Mouse (Mus musculus): ENCODE measurements around the gene Ctu1. TPM values are rescaled to one million over a fixed set of nuclear protein-coding genes. Genes with fewer than 3 reads are reported as not detected.

Gene Ctu1
- polyA plus RNA-seq, 1 experiment from 2014 or later, result 18.9 TPM

GRCm38 (mm10) chr7:43712267-43712666 lies 40.5 kb downstream of the Ctu1 start, which contains the start of gene Klk13:
Gene Klk13 (plus strand): TSS chr7:43712567.
- Histone ChIP-seq H3K9ac (ENCODE audit: low read length) (no peak within 1 kb of the TSS), H3K9me3 (replicated peaks; ENCODE audit: control insufficient read depth, low read length) (no peaks in the 10 kb centered on the region), H3K27me3 (replicated peaks; ENCODE audit: control insufficient read depth, insufficient read depth, low read length) (no peaks in the 10 kb centered on the region), H3K4me1 (ENCODE audit: control insufficient read depth, insufficient read depth, low read length) (no peaks in the 10 kb centered on the region), H3K27ac (ENCODE audit: low read depth, low read length) (no peak within 1 kb of the TSS), H3K4me3 (ENCODE audit: low read depth, low read length) (no peak within 1 kb of the TSS), H3K36me3 (ENCODE audit: control insufficient read depth, insufficient read depth, low read length) (no peaks in the 10 kb centered on the region), H3K4me2 (ENCODE audit: low read length) (no peak within 1 kb of the TSS)
- 60% methylated on average over 4 of the region's 4 CpGs for WGBS
- no peak for ATAC-seq
- no peak for DNase-seq (ENCODE audit: low spot score)

- H3K9me3 ChIP-seq (replicated peaks; ENCODE audit: control insufficient read depth, low read length), result no peaks in the 10 kb centered on the region
- DNase-seq (ENCODE audit: low spot score) (no peak), ATAC-seq (no peak)
- no peak overlapping the region for H3K4me3 ChIP-seq (ENCODE audit: low read depth, low read length)
- H3K4me1 ChIP-seq (ENCODE audit: control insufficient read depth, insufficient read depth, low read length), result no peaks in the 10 kb centered on the region
- no peaks in the 10 kb centered on the region for H3K36me3 ChIP-seq (ENCODE audit: control insufficient read depth, insufficient read depth, low read length)
- no peak overlapping the region for H3K9ac ChIP-seq (ENCODE audit: low read length)
- 7% methylated on average over 9 of the region's 9 CpGs for WGBS
- H3K27me3 ChIP-seq (replicated peaks; ENCODE audit: control insufficient read depth, insufficient read depth, low read length), result no peaks in the 10 kb centered on the region
- no peak overlapping the region for H3K27ac ChIP-seq (ENCODE audit: low read depth, low read length)
- no peak overlapping the region for H3K4me2 ChIP-seq (ENCODE audit: low read length)
Measured at GRCm38 (mm10) chr7:43712917-43713316, 41.1 kb downstream of the Ctu1 start.

- no peaks in the 10 kb centered on the region for H3K9me3 ChIP-seq (replicated peaks; ENCODE audit: control insufficient read depth, low read length)
Measured at GRCm38 (mm10) chr7:43713741-43714351, 42.0 kb downstream of the Ctu1 start.

More at GRCm38 (mm10) chr7:43713741-43714351, 42.0 kb downstream of the Ctu1 start:
- WGBS, result 8% methylated on average over 17 of the region's 19 CpGs
- no peaks in the 10 kb centered on the region for H3K27me3 ChIP-seq (replicated peaks; ENCODE audit: control insufficient read depth, insufficient read depth, low read length)
- H3K9ac ChIP-seq (ENCODE audit: low read length), result no peak overlapping the region
- H3K4me1 ChIP-seq (ENCODE audit: control insufficient read depth, insufficient read depth, low read length), result no peaks in the 10 kb centered on the region
- H3K36me3 ChIP-seq (ENCODE audit: control insufficient read depth, insufficient read depth, low read length), result no peaks in the 10 kb centered on the region
- no peak for DNase-seq (ENCODE audit: low spot score)
- H3K4me3 ChIP-seq (ENCODE audit: low read depth, low read length), result no peak overlapping the region
- no peak for ATAC-seq
- H3K27ac ChIP-seq (ENCODE audit: low read depth, low read length), result no peak overlapping the region
- no peak overlapping the region for H3K4me2 ChIP-seq (ENCODE audit: low read length)

Other genes with a start within 250 kb of the Ctu1 start
- gene Lim2, start 244.3 kb upstream of the Ctu1 start, polyA plus RNA-seq (2014; fragmentation: Nextera tagmentation; extraction: Ambion mirVana), result not detected in 2 replicates
- gene Nkg7, start 234.9 kb upstream of the Ctu1 start, polyA plus RNA-seq (2014; fragmentation: Nextera tagmentation; extraction: Ambion mirVana), result not detected in 2 replicates
- gene Cldnd2, start 231.2 kb upstream of the Ctu1 start, polyA plus RNA-seq (2014; fragmentation: Nextera tagmentation; extraction: Ambion mirVana), result not detected in 2 replicates
- 156 and 182 TPM in 2 replicates for gene Etfb, start 227.9 kb upstream of the Ctu1 start, polyA plus RNA-seq (2014; fragmentation: Nextera tagmentation; extraction: Ambion mirVana)
- gene Gm45233, start 227.9 kb upstream of the Ctu1 start, polyA plus RNA-seq (2014; fragmentation: Nextera tagmentation; extraction: Ambion mirVana), result not detected in 2 replicates
- 3.2 and 6.5 TPM in 2 replicates for gene Vsig10l, start 208.9 kb upstream of the Ctu1 start, polyA plus RNA-seq (2014; fragmentation: Nextera tagmentation; extraction: Ambion mirVana)
- 4.6 and 5.1 TPM in 2 replicates for gene Iglon5, start 181.9 kb upstream of the Ctu1 start, polyA plus RNA-seq (2014; fragmentation: Nextera tagmentation; extraction: Ambion mirVana)
- not detected in 2 replicates for gene 4931406B18Rik, start 166.1 kb upstream of the Ctu1 start, polyA plus RNA-seq (2014; fragmentation: Nextera tagmentation; extraction: Ambion mirVana)
- 0.61 and 1.2 TPM in 2 replicates for gene Cd33, start 127.6 kb upstream of the Ctu1 start, polyA plus RNA-seq (2014; fragmentation: Nextera tagmentation; extraction: Ambion mirVana)
- 7.6 and 9.0 TPM in 2 replicates for gene Zfp658, start 109.8 kb upstream of the Ctu1 start, polyA plus RNA-seq (2014; fragmentation: Nextera tagmentation; extraction: Ambion mirVana)
- gene Zfp719, start 92.4 kb upstream of the Ctu1 start, polyA plus RNA-seq (2014; fragmentation: Nextera tagmentation; extraction: Ambion mirVana), result 18.8 and 21.5 TPM in 2 replicates
- 0.47 and 0.53 TPM in 2 replicates for gene Zfp819, start 64.8 kb upstream of the Ctu1 start, polyA plus RNA-seq (2014; fragmentation: Nextera tagmentation; extraction: Ambion mirVana)
- gene Ceacam18, start 37.3 kb upstream of the Ctu1 start, polyA plus RNA-seq (2014; fragmentation: Nextera tagmentation; extraction: Ambion mirVana), result not detected in 2 replicates
- 0.19 and 0.42 TPM in 2 replicates for gene Siglece, start 11.9 kb upstream of the Ctu1 start, polyA plus RNA-seq (2014; fragmentation: Nextera tagmentation; extraction: Ambion mirVana)
- not detected in 2 replicates for gene Klk14, start 18.4 kb downstream of the Ctu1 start, polyA plus RNA-seq (2014; fragmentation: Nextera tagmentation; extraction: Ambion mirVana)
- gene Klk13, start 40.6 kb downstream of the Ctu1 start, polyA plus RNA-seq (2014; fragmentation: Nextera tagmentation; extraction: Ambion mirVana), result not detected in 2 replicates
- 0.19 TPM in 1 of 2 replicates, not detected in the other for gene Klk12, start 96.9 kb downstream of the Ctu1 start, polyA plus RNA-seq (2014; fragmentation: Nextera tagmentation; extraction: Ambion mirVana)
- gene Klk11, start 102.6 kb downstream of the Ctu1 start, polyA plus RNA-seq (2014; fragmentation: Nextera tagmentation; extraction: Ambion mirVana), result not detected in 2 replicates
- gene Klk10, start 109.0 kb downstream of the Ctu1 start, polyA plus RNA-seq (2014; fragmentation: Nextera tagmentation; extraction: Ambion mirVana), result 0.13 TPM in 1 of 2 replicates, not detected in the other
- gene Klk9, start 119.9 kb downstream of the Ctu1 start, polyA plus RNA-seq (2014; fragmentation: Nextera tagmentation; extraction: Ambion mirVana), result not detected in 2 replicates
- 7.1 and 9.6 TPM in 2 replicates for gene Klk8, start 125.6 kb downstream of the Ctu1 start, polyA plus RNA-seq (2014; fragmentation: Nextera tagmentation; extraction: Ambion mirVana)
- gene Klk7, start 139.3 kb downstream of the Ctu1 start, polyA plus RNA-seq (2014; fragmentation: Nextera tagmentation; extraction: Ambion mirVana), result not detected in 2 replicates
- not detected in 2 replicates for gene Klk6, start 152.5 kb downstream of the Ctu1 start, polyA plus RNA-seq (2014; fragmentation: Nextera tagmentation; extraction: Ambion mirVana)
- gene Klk5, start 170.0 kb downstream of the Ctu1 start, polyA plus RNA-seq (2014; fragmentation: Nextera tagmentation; extraction: Ambion mirVana), result not detected in 2 replicates
- 0.69 and 0.86 TPM in 2 replicates for gene Klk4, start 209.1 kb downstream of the Ctu1 start, polyA plus RNA-seq (2014; fragmentation: Nextera tagmentation; extraction: Ambion mirVana)